Mouse (Mus musculus) spleen, postnatal 14 days (tissue): ENCODE measurements around the gene Platr17.
"Not testable (repeated sequence)": the region's sequence is repeated elsewhere in the genome, so short reads cannot be mapped to it uniquely, and the experiment has no call there.

Source experiments
- DNase-seq, 2 experiments: peaks; one replicate each; pipeline ENCODE4 v3.0.0; 2021 to 2022; ENCODE audit warnings: low spot score in 2 of 2

Gene Platr17

DNA sequence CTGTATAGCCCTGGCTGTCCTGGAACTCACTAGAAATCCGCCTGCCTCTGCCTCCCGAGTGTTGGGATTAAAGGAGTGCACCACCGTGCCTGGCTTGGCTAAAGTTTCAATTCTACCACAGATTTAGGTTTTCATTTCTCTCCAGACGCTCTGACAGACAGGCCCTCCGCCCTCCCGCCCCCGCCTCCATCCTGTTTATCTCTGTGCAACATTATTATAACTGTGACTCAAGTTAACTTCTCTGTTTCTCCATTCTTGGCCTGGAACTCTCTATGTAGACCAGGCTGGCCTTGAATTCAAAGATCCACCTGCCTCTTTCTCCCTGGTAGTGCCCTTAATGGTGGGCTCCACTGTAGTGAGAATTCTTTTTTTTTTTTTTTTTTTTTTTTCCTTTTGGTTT, 2.4 kb upstream of the Platr17 start:
- no peak for DNase-seq

DNA sequence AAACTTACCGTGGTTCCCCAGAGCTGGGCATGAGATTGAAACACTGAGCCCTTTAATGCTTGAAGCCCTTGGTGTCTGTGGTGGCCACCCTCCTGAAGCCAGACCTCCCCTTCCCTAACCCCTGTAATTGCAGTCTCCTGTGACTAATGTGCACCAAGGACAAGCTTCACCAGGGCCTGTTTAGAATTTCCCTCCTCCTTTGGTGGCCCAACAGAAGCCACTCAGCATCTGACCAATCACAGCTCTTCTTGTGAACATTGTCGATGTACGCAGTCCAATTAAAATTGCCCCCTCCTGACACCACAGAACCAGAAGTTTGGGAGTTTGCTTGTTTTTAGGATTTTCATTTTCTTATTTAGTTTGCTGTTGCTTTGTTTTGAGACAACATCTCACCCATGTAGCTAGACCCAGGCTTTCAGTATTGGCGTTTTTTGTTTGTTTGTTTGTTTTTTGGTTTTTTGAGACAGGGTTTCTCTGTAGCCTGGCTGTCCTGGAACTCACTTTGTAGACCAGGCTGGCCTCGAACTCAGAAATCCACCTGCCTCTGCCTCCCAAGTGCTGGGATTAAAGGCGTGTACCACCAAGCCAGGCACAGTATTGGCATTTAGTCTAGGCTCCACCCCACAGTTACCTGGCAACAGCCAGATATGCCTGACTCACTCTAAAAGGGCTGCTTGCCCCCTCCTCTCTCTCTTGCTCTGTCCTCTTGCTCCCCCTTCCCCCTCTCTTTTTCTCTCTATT, 854 bp upstream of the Platr17 start:
- DNase-seq = not testable (repeated sequence)

DNA sequence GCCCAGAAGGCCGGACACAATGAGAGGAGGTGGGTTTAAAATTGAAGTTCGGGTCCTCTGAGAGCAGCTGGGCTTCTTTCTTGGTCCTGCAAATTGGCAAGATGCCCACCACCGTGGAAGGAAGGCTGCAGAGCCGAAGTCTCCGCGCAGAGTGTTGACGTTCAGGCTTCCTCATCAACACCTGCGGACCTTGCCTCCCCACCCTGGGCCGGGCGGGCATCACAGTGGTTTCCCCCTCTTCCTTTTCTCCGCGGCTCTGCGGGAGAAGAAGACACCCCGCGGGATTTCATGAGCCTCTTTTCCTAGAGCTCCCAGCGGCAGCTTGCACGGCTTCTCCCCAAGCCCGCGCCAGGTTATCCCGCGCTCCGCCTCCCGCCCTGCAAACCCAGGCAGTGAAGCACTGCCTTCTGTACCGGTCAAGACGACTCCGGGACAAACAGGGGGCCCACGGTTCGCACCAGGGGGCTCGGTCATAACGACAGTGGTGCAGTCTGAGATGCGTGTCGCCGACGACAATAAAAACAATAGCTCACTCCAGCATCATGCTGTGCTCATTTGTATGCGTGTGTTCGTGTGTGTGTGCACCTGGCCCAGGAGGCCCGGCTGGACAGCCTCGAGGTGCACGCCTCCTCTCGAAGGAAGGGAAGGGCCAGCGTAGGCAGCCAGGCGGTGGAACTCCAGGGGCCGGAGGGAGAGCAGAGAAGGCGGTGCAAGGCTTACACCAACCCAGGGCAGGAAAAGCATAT, 3.6 kb downstream of the Platr17 start:
- no peak for DNase-seq

DNA sequence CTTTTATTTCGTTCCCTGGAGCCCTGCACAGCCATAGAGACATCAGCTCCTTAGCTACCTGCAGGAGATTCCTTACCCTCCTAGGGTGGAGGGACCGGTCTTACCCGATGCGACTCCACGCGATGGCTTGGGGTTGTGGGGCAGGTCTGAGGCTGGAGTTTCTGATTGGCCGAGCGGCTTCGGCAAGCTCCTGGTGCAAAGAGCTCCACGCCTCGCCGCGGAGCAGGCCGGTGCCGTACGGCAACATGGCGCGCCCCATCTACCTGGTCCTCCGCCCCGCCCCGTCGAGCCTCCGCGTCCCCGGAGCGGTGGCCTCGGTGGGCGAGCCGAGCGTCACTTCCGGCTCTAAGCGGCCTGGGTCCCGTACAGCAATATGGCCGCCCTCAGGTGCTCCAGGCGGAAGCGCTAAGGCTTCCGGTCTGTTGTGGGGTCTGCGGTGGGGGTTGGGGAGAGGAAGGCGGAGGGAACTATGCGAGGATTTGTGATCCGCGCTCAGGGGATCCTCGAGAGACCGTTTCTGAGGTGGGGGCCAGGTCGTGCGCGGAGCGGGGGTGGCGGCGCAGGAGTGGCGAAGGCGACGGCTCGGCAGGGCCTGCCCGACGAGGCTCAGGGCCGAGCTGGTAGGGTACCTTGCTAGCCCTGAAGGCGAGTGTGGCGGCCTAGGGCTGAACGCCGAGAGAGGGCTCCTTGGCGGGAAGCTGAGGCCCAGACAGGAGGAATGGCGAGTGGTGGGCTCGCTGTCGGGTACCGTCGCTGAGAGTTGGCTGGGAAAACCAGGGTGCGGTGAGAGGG, 4.3 kb downstream of the Platr17 start, which contains the start of gene Daxx:
TSS of gene Daxx (plus strand) at position 338 of the 792 bp plus-strand sequence.
- DNase-seq = peak; percentile 99

DNA sequence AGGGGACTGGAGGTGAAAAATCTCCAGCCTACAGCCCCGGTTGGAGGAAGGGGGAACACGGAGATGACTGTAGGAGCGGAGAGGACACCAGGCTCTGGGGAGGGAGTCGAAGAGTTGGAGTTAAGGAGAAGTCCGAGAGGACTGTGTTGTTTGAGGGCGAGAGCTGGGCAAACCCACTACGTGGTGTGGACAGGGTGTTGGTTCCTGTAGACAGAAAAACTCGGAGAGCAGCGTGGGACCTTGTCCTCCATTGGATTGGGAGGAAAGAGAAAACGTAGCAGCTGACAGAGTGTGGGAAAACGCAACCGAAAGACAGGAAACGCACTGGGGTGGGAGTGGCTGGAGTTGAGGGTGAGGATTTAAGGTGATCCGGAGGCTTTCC, 4.9 kb downstream of the Platr17 start:
- no peak for DNase-seq

DNA sequence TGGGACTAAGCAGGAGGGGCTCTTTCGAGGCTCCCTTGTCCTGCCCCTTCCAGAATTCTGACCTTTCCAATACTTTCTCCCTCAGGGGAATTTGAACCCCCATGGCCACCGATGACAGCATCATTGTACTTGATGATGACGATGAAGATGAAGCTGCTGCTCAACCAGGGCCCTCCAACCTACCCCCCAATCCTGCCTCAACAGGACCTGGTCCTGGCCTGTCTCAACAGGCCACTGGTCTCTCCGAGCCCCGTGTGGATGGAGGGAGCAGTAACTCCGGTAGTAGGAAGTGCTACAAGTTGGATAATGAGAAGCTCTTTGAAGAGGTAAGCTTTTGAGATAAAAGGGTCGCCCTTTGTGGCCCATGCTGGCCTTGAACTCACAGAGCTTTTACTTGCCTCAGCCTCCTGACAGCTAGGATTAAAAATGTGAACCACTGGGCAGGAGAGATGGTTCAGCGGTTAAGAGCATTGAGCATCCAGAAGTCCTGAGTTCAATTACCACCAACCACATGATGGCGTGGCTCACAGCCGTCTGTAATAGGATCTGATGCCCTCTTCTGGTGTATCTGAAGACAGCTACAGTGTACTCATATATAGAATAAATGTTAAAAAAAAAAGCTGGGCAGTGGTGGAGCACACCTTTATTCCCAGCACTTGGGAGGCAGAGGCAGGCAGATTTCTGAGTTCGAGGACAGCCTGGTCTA, 5.6 kb downstream of the Platr17 start:
- no peak for DNase-seq

DNA sequence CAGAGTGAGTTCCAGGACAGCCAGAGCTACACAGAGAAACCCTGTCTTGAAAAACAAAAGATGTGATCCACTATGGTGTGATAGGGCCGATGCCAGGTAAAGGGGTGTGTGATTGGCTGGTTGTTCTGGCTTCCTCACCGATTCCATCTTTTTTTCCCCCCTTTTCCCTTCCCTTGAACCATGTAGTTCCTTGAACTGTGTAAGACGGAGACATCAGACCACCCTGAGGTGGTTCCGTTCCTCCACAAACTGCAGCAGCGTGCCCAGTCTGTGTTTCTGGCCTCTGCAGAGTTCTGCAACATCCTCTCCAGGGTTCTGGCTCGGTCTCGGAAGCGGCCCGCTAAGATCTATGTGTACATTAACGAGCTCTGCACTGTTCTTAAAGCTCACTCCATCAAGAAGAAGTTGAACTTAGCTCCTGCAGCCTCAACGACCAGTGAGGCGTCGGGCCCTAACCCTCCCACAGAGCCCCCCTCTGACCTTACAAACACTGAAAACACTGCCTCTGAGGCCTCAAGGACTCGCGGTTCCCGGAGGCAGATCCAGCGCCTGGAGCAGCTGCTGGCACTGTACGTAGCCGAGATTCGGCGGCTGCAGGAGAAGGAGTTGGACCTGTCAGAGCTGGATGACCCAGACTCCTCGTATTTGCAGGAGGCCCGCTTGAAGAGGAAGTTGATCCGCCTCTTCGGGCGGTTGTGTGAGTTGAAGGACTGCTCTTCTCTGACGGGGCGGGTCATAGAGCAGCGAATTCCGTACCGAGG, 6.3 kb downstream of the Platr17 start:
- no peak for DNase-seq

DNA sequence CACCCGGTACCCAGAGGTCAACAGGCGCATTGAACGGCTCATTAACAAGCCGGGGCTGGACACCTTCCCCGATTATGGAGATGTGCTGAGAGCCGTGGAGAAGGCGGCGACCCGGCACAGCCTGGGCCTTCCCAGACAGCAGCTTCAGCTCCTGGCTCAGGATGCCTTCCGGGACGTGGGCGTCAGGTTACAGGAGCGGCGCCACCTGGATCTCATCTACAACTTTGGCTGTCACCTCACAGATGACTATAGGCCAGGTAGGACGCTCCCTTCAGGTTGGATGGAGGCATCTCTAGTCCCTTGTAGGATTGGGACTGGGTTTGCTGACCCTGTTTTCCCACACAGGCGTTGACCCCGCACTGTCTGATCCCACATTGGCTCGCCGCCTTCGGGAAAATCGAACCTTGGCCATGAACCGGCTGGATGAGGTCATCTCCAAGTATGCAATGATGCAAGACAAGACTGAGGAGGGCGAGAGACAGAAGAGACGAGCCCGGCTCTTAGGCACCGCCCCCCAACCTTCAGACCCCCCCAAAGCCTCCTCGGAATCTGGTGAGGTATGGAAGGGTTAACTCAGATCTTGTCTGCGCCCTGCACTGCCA, 7.0 kb downstream of the Platr17 start:
- no peak for DNase-seq

DNA sequence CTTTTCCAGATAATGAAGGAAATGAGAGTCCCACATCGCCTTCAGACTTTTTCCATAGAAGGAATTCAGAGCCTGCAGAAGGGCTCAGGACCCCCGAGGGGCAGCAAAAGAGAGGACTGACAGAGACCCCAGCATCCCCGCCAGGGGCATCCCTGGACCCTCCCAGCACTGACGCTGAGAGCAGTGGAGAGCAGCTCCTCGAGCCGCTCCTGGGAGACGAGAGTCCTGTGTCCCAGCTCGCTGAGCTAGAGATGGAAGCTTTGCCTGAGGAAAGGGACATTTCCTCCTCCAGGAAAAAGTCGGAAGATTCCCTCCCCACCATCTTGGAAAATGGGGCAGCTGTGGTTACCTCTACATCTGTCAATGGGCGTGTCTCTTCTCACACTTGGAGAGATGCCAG, 8.3 kb downstream of the Platr17 start:
- DNase-seq = no peak

DNA sequence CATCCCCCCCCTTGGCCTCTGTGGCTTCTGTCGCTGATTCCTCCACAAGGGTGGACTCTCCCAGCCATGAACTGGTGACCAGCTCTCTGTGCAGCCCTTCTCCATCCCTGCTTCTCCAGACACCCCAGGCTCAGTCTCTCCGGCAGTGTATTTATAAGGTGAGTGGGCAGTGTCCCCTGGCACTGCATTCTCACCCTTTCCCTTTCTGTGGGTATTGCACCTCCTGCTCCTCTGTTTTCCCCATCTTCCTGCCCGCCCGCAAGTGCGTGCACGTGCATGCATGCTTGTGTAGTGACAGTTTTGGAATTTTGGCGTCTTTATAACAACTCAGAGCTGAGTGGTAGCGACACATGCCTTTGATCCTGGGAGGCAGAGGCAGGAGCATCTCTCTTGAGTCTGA, 9.0 kb downstream of the Platr17 start:
- DNase-seq = no peak

DNA sequence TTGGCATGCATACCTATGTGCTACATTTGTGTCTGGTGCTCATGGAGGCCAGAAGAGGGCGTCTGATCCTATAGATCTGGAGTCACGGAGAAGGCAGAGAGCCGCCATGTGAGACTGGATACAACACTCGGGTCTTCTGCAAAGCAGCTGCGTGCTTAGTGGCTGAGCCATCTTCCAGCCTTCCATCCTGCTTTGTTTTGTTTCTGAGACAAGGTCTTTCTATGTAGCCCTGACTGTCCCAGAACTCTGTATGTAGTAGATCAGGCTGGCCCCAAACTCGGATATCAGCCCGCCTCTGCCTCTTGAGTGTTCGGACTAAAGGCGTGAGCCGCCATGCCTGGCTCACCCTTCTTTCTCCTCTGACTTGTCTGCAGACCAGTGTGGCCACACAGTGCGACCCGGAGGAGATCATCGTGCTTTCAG, 10.0 kb downstream of the Platr17 start:
- DNase-seq = no peak

DNA sequence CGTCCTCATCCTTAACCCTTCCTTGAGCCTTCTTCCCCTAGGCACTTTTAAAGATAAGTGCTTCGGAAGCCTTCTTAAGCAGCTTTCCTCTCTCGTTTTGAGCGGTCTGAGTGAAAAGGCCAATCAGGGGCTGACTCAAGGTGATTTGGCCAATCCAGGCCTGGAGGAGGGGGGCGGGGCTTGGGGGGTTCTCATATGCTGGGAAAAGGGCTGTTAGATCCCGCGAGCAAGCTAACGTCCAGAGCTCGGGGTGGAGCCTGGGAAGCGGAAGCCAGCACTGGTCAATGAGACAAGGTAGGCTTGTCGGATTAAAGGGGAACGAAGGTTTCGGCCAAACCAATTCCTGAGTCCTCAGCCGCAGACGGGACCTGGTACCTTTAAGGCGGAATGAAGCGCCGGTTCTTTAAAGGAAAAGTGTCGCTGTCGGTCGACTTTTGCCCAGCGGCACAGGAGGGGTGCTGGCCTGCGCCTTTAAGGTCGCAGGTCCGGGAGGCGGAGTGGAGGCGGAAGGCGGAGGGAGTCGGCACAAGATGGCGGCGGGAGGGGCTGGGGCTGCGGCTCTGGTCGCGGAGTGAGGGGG, 10.8 kb downstream of the Platr17 start, which contains the start of the genes Tapbp and Zbtb22:
TSS of gene Tapbp (plus strand) at position 229 of the 580 bp plus-strand sequence.
TSS of gene Zbtb22 (plus strand) at position 234 of the 580 bp plus-strand sequence.
- DNase-seq = peak; percentile 83 to 88

DNA sequence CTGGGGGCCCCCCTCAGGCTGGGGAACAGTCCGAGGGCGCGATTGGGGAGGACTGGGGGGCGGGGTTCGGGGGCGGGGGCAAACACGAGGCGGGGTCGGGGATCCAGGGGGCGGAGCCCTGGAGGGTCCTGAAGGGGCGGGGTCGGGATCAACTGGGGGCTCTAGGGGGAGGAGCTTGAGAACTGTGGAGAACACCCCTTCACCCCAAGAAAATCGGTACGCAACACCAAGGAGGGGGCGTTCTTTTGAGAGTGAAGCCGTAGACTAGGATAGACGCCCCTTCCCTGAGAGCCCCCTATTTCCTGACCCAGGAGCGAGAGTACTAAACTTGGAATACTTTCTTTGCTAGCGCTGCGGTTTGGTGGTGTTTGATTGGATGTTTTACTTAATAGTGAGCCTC, 11.4 kb downstream of the Platr17 start:
- no peak for DNase-seq

DNA sequence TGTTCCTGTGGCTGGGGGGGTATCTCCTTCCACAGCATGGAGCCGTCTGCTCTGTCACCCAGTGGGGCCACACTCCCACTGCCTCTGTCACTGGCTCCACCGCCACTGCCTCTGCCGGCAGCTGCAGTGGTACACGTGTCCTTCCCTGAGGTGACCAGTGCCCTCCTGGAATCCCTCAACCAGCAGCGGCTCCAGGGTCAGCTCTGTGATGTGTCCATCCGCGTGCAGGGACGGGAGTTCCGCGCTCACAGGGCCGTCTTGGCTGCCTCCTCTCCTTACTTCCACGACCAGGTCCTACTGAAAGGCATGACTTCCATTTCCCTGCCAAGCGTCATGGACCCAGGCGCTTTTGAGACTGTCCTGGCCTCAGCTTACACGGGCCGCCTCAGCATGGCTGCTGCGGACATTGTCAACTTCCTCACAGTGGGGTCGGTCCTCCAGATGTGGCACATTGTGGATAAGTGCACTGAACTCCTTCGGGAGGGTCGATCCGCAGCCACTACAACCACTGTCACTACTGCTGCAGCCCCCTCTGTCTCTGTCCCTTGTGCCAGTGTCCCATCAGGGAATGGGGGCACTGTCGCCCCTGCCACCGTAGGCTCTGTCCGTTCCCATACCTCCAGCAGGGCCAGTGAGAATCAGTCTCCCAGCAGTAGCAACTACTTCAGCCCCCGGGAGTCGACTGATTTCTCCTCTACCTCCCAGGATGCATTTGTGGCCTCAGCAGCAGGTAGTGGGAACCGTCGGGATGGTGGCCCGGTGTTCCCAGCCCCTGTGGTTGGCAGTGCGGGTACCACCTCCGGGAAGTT, 12.1 kb downstream of the Platr17 start:
- no peak for DNase-seq

DNA sequence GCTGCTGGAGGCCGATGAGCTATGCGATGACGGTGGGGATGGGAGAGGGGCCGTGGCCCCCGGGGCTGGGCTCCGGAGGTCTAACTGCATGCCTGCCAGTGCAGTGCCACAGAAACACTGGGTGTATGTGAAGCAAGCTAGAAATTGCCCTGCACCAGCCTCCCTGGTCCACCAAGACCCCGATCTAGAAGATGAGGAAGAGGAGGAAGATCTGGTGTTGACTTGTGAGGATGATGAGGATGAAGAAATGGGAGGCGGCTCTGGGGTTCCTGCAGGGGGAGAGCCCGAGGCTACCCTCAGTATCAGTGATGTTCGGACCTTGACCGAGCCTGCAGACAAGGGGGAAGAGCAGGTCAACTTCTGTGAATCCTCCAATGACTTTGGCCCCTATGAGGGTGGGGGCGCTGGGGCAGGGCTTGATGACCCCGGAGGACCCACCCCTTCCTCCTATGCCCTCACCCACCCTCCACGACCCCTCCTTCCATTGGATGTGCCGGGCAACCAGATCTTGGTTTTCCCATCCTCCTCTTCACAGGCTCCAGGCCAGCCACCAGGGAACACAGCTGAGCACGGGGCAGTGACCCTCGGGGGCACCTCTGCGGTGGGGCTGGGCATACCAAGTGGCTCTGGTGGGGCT, 12.8 kb downstream of the Platr17 start:
- DNase-seq = no peak

DNA sequence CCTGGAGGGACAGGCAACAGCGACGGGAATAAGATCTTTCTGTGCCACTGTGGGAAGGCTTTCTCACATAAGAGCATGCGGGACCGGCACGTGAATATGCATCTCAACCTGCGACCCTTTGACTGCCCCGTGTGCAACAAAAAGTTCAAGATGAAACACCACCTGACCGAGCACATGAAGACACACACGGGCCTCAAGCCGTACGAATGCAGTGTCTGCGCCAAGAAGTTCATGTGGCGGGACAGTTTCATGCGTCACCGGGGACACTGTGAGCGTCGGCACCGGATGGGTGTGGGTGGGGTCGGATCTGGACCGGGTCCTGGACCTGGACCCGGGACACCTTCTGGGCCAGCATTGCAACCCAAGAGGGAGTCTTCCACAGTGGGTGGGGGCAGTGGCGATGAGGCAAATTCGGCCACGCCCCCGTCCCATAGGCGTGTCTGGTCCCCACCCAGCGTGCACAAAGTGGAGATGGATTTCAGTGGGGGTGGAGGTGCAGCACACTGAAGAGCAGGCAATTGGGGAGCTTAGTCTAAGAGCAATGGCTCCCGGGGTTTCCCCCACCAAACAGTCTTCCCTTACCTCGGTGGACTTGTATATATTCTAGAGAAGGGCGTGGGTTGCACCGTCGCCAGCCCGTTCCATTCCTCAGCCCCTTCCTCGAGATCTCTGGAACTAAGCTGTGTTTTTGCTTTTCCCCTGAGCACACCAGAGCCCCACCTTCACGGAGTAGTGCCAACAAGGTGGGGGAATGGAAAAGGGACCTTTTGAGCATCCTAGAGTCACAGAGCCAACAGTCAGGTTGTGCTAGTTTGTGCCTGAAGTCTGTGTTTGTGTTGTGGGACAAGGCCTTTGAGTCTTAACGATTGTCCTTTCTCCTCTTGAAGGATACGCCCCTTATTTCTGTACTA, 13.6 kb downstream of the Platr17 start:
- DNase-seq = no peak
